Mouse (Mus musculus) heart, adult 2 months (tissue): Measurements from ENCODE around the gene Snip1.

Experiments
- CTCF ChIP-seq: fragments of 200-600 bp; IDR thresholded peaks from 2 replicates; pipeline ENCODE4 v1.8.1; 2022; ENCODE audit warnings: antibody characterized with exemption, mild to moderate bottlenecking, moderate library complexity
- EP300 ChIP-seq: fragments of 200-500 bp; IDR thresholded peaks from 2 replicates; pipeline ENCODE4 v1.6.1; 2011; ENCODE audit warnings: low read depth, low read length, control low read depth; ENCODE audit not compliant: insufficient read depth
- POLR2A ChIP-seq: fragments of 200-500 bp; IDR thresholded peaks from 2 replicates; pipeline ENCODE4 v1.6.1; 2011; ENCODE audit warnings: mild to moderate bottlenecking, low read depth, low read length, control low read depth; ENCODE audit not compliant: insufficient read depth

DNA sequence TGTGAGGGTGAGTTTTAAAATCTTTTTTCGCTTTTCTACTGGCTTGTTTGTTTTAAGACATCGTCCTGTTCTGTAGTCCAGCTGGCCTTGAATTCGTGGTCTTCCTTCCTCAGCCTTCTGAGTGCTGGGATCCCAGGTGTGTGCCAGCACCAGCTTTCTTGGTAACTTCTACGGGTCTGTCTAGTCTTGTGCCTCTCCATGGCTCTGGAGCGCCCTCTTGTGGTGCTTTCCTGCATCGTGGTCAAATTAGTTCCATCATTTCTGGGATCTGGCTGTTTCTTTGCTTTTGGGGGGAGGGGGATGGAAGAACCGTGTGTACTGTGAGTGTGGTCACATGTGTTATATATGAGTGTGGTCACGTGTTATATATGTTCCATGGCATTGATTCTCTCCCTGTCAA is 33.0 kb downstream of the Snip1 start:
- 0 out of 2 replicates have a peak, but pooled peaks have one; percentile 32 for TF ChIP-seq EP300
- no peak; the same call in 1 of the 2 replicates for TF ChIP-seq CTCF
- no peak for TF ChIP-seq POLR2A
